Mouse (Mus musculus): ENCODE measurements around the gene Gm28044. TPM values are rescaled to one million over a fixed set of nuclear protein-coding genes. Genes with fewer than 3 reads are reported as not detected.
"Not testable (repeated sequence)": the region's sequence is repeated elsewhere in the genome, so short reads cannot be mapped to it uniquely, and the experiment has no call there.

The Gm28044 gene
- polyA plus RNA-seq (2012; rRNA removed) = not detected in 2 replicates

DNA sequence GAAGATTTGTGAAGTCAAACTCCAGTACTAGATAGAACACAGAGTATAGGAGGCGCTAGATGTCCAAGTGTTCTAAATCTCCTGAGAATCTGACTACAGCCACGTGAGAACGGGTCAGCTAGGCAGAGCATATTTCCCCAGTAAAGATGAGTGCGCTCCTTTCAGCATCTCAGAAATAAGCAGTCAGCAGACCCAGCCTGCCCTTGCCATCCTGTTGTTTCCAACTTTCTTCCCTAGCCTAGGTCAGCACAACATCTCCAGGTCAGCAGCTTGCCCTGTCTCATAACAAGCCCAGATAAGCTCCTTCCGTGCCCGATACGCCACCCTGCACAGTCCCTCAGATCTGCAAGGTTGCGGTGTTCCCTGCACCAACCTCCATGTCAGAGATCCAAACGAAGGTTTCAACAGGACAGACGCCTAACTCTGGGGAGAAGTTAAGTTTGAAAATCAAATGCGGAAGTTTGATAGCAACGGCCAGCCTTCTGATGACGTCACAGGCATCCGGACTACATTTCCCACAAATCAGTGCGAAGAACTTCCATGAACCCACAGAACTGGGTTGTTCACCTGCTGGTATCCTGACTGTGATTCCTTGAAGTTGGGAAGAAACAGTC, at the start of gene Gm28044, which contains the start of gene Zfp953:
TSS of gene Gm28044 (minus strand) at position 406 of the 614 bp plus-strand sequence.
TSS of gene Zfp953 (minus strand) at position 475 of the 614 bp plus-strand sequence.
- TF ChIP-seq CTCF (IDR thresholded peaks at IDR 0.05; ENCODE audit: extremely low read depth, insufficient read depth, insufficient read length, insufficient replicate concordance) = no peak
- no peak for TF ChIP-seq POLR2A (IDR thresholded peaks at IDR 0.05; ENCODE audit: low read depth, low read length)
- Histone ChIP-seq H3K36me3 (ENCODE audit: control insufficient read depth, insufficient read depth, low read length) (peaks cover 1% of the 10 kb centered on the region; the same call in 1 of the 2 replicates), H3K27me3 (ENCODE audit: control insufficient read depth, insufficient read depth, low read length) (no peaks in the 10 kb centered on the region), H3K4me3 (ENCODE audit: extremely low read depth, insufficient read depth, insufficient read length) (peak within 1 kb of the TSS; percentile 80), H3K4me1 (ENCODE audit: control insufficient read depth, insufficient read depth, insufficient read length) (no peaks in the 10 kb centered on the region; the same call in 1 of the 2 replicates), H3K27ac (ENCODE audit: insufficient read depth, low read length) (peak within 1 kb of the TSS; percentile 76)
- peak; percentile 80 to 86 for DNase-seq (ENCODE audit: low read depth in 1 of 2, low spot score in 2 of 2)
- under 1% methylated on average over 15 of the region's 15 CpGs for WGBS

DNA sequence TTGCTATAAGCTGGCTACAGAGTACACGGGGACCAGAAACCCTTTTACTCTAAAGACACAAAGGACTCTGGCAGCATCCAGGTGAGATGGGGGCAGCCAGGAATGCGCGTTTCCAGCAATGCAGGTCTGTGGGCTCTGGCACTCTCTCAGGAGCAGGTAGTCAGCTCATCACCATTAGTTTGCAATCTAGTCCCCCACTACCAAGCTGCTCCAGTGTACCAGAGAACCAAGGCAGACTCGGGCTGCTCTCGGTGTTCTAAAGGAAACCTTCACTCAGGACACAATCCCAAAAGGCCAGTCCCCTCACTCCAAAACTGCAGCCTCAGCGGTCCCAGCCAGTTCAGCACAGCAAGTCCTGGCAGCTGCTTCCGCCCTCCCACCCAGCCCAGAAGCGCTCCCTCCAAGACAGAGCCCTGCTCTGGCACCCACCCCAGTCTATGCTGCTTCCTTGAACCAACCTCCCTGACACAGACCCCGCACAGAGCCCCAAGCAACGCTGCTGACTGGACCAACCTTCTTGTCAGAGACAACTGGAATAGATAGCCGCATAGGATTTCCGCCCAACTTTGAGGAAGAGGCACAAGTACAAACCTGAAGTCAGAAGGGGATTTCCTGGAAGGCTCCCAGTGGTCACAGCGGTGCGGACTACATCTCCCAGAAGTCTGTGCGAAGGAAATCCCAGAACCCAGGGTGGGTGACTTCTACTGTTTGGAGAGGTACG, 39.0 kb upstream of the Gm28044 start, which contains the start of gene Zfp429:
TSS of gene Zfp429 (minus strand) at position 637 of the 721 bp plus-strand sequence.
- DNase-seq (ENCODE audit: low read depth in 1 of 2, low spot score in 2 of 2) = peak; percentile 57 to 75
- WGBS = 3% methylated on average over 16 of the region's 16 CpGs
- not testable (repeated sequence) for H3K27me3 ChIP-seq (ENCODE audit: control insufficient read depth, insufficient read depth, low read length); H3K36me3 ChIP-seq (ENCODE audit: control insufficient read depth, insufficient read depth, low read length); H3K4me1 ChIP-seq (ENCODE audit: control insufficient read depth, insufficient read depth, insufficient read length)
- H3K4me3 ChIP-seq (ENCODE audit: extremely low read depth, insufficient read depth, insufficient read length) = peak within 1 kb of the TSS; percentile 65
- peak within 1 kb of the TSS; percentile 56 for H3K27ac ChIP-seq (ENCODE audit: insufficient read depth, low read length)
- peak; percentile 11; the same call in 1 of the 2 replicates for TF ChIP-seq POLR2A (IDR thresholded peaks at IDR 0.05; ENCODE audit: low read depth, low read length)

DNA sequence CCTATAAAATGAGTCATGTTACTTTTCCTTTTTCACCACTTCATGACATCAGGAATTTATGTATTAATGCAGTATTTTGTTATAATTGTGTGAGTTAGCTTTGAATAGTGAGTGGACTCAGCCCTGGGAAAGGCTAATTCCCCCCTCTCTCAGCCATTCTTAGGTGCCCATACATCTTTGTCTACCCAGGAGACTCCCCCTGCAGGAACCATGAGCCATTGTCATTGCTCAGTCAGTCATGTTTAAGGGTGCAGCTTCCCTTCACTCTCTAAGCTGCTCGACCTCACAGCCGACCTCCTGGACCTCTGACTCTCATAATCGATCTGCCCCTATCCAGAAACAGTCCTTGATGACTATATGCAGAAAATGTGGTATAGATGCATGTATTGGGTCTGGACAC, 15.9 kb upstream of the Gm28044 start:
- not testable (repeated sequence) for DNase-seq (ENCODE audit: low read depth in 1 of 2, low spot score in 2 of 2); H3K4me3 ChIP-seq (ENCODE audit: extremely low read depth, insufficient read depth, insufficient read length)
- 52% methylated on average over 3 of the region's 3 CpGs for WGBS

DNA sequence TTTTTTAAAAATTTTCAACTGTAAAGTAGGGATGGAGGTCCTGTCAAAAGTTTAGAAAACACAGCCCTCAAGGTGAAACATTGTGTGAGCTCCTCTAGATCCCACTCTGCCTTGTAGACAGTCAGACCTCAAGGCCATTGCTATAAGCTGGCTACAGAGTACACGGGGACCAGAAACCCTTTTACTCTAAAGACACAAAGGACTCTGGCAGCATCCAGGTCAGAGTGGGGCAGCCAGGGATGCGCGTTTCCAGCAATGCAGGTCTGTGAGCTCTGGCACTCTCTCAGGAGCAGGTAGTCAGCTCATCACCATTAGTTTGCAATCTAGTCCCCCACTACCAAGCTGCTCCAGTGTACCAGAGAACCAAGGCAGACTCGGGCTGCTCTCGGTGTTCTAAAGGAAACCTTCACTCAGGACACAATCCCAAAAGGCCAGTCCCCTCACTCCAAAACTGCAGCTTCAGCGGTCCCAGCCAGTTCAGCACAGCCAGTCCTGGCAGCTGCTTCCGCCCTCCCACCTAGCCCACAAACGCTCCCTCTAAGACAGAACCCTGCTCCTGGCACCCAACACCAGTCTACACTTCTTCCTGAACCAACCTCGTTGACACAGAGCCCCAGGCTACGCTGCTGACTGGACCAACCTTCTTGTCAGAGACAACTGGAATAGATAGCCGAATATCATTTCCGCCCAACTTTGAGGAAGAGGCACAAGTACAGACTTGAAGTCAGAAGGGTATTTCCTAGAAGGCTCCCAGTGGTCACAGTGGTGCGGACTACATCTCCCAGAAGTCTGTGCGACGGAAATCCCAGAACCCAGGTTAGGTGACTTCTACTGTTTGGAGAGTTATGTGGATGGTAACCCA, 14.9 kb upstream of the Gm28044 start, which contains the start of the genes Gm28041 and Zfp456:
TSS of gene Gm28041 (minus strand) at position 684 of the 862 bp plus-strand sequence.
TSS of gene Zfp456 (minus strand) at position 761 of the 862 bp plus-strand sequence.
- Histone ChIP-seq H3K4me3 (ENCODE audit: extremely low read depth, insufficient read depth, insufficient read length) (peak within 1 kb of the TSS; percentile 66), H3K27ac (ENCODE audit: insufficient read depth, low read length) (peak within 1 kb of the TSS; percentile 82)
- not testable (repeated sequence) for H3K27me3 ChIP-seq (ENCODE audit: control insufficient read depth, insufficient read depth, low read length); H3K4me1 ChIP-seq (ENCODE audit: control insufficient read depth, insufficient read depth, insufficient read length); H3K36me3 ChIP-seq (ENCODE audit: control insufficient read depth, insufficient read depth, low read length)
- DNase-seq (ENCODE audit: low read depth in 1 of 2, low spot score in 2 of 2) = peak; percentile 68 to 85
- WGBS = 13% methylated on average over 15 of the region's 15 CpGs

More for the DNA sequence above, 15.9 kb upstream of the Gm28044 start:
- H3K36me3 ChIP-seq (ENCODE audit: control insufficient read depth, insufficient read depth, low read length); H3K4me1 ChIP-seq (ENCODE audit: control insufficient read depth, insufficient read depth, insufficient read length); H3K27ac ChIP-seq (ENCODE audit: insufficient read depth, low read length); H3K27me3 ChIP-seq (ENCODE audit: control insufficient read depth, insufficient read depth, low read length): not testable (repeated sequence)

DNA sequence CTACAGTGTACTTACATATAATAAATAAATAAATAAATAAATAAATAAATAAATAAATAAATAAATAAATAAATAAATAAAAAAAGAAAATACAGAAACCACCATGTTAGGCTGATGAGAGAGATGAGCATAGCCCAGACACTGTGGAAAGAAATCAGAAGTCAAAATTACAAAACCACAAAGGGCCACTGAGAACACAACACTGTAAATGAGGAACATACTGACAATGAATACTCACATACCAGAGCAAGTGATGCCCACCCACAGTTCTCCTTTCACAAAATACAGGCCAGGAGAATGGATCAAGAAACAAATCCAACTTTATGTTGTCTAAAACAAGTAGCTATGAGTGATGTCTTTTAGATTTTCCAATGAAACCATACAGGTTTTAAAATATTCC, 8.5 kb downstream of the Gm28044 start:
- Histone ChIP-seq H3K36me3 (ENCODE audit: control insufficient read depth, insufficient read depth, low read length) (no peaks in the 10 kb centered on the region), H3K4me1 (ENCODE audit: control insufficient read depth, insufficient read depth, insufficient read length) (no peaks in the 10 kb centered on the region), H3K27ac (ENCODE audit: insufficient read depth, low read length) (no peak overlapping the region), H3K4me3 (ENCODE audit: extremely low read depth, insufficient read depth, insufficient read length) (no peak overlapping the region), H3K27me3 (ENCODE audit: control insufficient read depth, insufficient read depth, low read length) (no peaks in the 10 kb centered on the region)
- DNase-seq (ENCODE audit: low read depth in 1 of 2, low spot score in 2 of 2) = no peak
- TF ChIP-seq CTCF (IDR thresholded peaks at IDR 0.05; ENCODE audit: extremely low read depth, insufficient read depth, insufficient read length, insufficient replicate concordance) = no peak

DNA sequence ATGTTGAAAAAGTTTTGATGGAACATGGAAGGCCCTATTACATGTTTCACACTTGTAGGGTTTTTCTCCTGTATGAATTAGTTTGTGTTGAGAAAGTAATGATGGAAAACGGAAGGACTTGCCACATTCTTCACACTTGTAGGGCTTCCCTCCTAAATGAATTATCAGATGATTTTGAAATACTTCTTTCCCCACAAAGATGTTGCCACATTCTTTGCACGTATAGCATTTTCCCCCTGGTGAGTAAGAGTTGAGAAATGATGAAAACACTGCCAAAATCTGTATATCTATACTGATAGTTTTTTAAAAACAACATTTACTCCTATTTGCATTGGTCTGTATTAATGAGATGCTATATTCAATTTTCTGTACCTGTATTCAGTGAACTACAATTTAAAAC, 16.9 kb downstream of the Gm28044 start:
- Histone ChIP-seq H3K4me3 (ENCODE audit: extremely low read depth, insufficient read depth, insufficient read length) (no peak overlapping the region), H3K27ac (ENCODE audit: insufficient read depth, low read length) (no peak overlapping the region), H3K4me1 (ENCODE audit: control insufficient read depth, insufficient read depth, insufficient read length) (no peaks in the 10 kb centered on the region), H3K27me3 (ENCODE audit: control insufficient read depth, insufficient read depth, low read length) (no peaks in the 10 kb centered on the region), H3K36me3 (ENCODE audit: control insufficient read depth, insufficient read depth, low read length) (peaks cover 13% of the 10 kb centered on the region)
- TF ChIP-seq POLR2A (IDR thresholded peaks at IDR 0.05; ENCODE audit: low read depth, low read length) = no peak
- TF ChIP-seq CTCF (IDR thresholded peaks at IDR 0.05; ENCODE audit: extremely low read depth, insufficient read depth, insufficient read length, insufficient replicate concordance) = no peak
- no peak for DNase-seq (ENCODE audit: low read depth in 1 of 2, low spot score in 2 of 2)
- WGBS = 91% methylated on average over 2 of the region's 2 CpGs
